Mouse (Mus musculus) embryonic facial prominence, embryonic 13.5 days (tissue): ENCODE results near the gene Pcgf2. TPM values are rescaled to one million over a fixed set of nuclear protein-coding genes. Genes with fewer than 3 reads are reported as not detected.

ENCODE experiments used
- ATAC-seq: fragments of 200-750 bp; cut with Nextera tagmentation; 2 replicates; pipeline ENCODE4 v1.8.0; 2017; ENCODE audit warnings: low read depth; ENCODE audit not compliant: insufficient number of reproducible peaks, insufficient read depth, low FRiP score, low TSS enrichment
- H3K27ac ChIP-seq: fragments of 300-500 bp; sonication (generic); 2 replicates; pipeline ENCODE4 v1.5.1; 2015; ENCODE audit warnings: moderate library complexity, mild to moderate bottlenecking, inconsistent platforms
- H3K27me3 ChIP-seq: fragments of 300-500 bp; sonication (generic); 2 replicates; pipeline ENCODE4 v1.6.1; 2015; ENCODE audit warnings: mild to moderate bottlenecking, inconsistent platforms
- H3K36me3 ChIP-seq: fragments of 300-500 bp; sonication (generic); 2 replicates; pipeline ENCODE4 v1.6.1; 2015; ENCODE audit warnings: mild to moderate bottlenecking, inconsistent platforms
- H3K4me1 ChIP-seq: fragments of 300-500 bp; sonication (generic); 2 replicates; pipeline ENCODE4 v1.6.1; 2015; ENCODE audit warnings: inconsistent platforms
- H3K4me2 ChIP-seq: fragments of 300-500 bp; sonication (generic); 2 replicates; pipeline ENCODE4 v1.6.1; 2015; ENCODE audit warnings: moderate library complexity, mild to moderate bottlenecking, inconsistent platforms
- H3K4me3 ChIP-seq: fragments of 300-500 bp; sonication (generic); 2 replicates; pipeline ENCODE4 v1.5.1; 2015; ENCODE audit warnings: mild to moderate bottlenecking, inconsistent platforms
- H3K9ac ChIP-seq: fragments of 300-500 bp; sonication (generic); 2 replicates; pipeline ENCODE4 v1.6.1; 2015; ENCODE audit warnings: mild to moderate bottlenecking, inconsistent platforms
- H3K9me3 ChIP-seq: fragments of 300-500 bp; sonication (generic); 2 replicates; pipeline ENCODE4 v1.6.1; 2016; ENCODE audit warnings: inconsistent platforms
- WGBS: fragments of 180-500 bp; shearing (Covaris S2); methylation state at CpG from one replicate; pipeline ENCODE4 v1.1.7; 2015; ENCODE audit warnings: mixed read lengths; 5-methylcytosine and 5-hydroxymethylcytosine counted together
- microRNA-seq: library from miRNA; unstranded; fragments of <30 nt; microRNA quantifications from one replicate; pipeline ENCODE4, GENCODE M21; 2016
- polyA plus RNA-seq: library from polyadenylated mRNA; unstranded; fragments of >200 nt; fragmentation: Nextera tagmentation; extraction: Ambion mirVana; gene quantifications from 2 replicates; pipeline ENCODE4 v1.2.1, GENCODE M21; 2015

Gene Pcgf2
- polyA plus RNA-seq, 1 experiment from 2014 or later: 20.9 TPM

GRCm38 (mm10) chr11:97641668-97642067, 58.6 kb downstream of the Pcgf2 start:
- no peaks in the 10 kb centered on the region for H3K9me3 ChIP-seq
- H3K27me3 ChIP-seq: no peaks in the 10 kb centered on the region
- H3K4me1 ChIP-seq: no peaks in the 10 kb centered on the region
- H3K9ac ChIP-seq: no peak overlapping the region
- H3K27ac ChIP-seq: no peak overlapping the region
- no peaks in the 10 kb centered on the region for H3K36me3 ChIP-seq
- no peak overlapping the region for H3K4me2 ChIP-seq
- WGBS: 56% methylated on average over 8 of the region's 8 CpGs
- no peak for ATAC-seq
- H3K4me3 ChIP-seq: no peak overlapping the region

Small RNA genes lying within 50 kb of the gene (microRNA-seq; reads per million reads assigned to microRNA genes)
- gene Gm24158: not detected
- 0.55 reads per million for gene Mir6927
- not detected for gene Mir8102

Other genes starting within 250 kb of the Pcgf2 start
- gene 4933428G20Rik, start 200.2 kb downstream of the Pcgf2 start, polyA plus RNA-seq: 1.4 and 1.8 TPM in 2 replicates
- gene Srcin1, start 124.3 kb downstream of the Pcgf2 start, polyA plus RNA-seq: 0.76 and 1.2 TPM in 2 replicates
- gene Epop, start 70.8 kb downstream of the Pcgf2 start, polyA plus RNA-seq: 4.3 and 7.2 TPM in 2 replicates
- gene Mllt6, start 37.1 kb downstream of the Pcgf2 start, polyA plus RNA-seq: 3.1 and 3.3 TPM in 2 replicates
- gene Cisd3, start 14.7 kb downstream of the Pcgf2 start, polyA plus RNA-seq: 12.5 and 13.4 TPM in 2 replicates
- gene Psmb3, start 2.9 kb upstream of the Pcgf2 start, polyA plus RNA-seq: 443 and 487 TPM in 2 replicates
- 2.3 and 3.1 TPM in 2 replicates for gene Pip4k2b, start 44.2 kb upstream of the Pcgf2 start, polyA plus RNA-seq
- 22.5 and 23.3 TPM in 2 replicates for gene Cwc25, start 66.1 kb upstream of the Pcgf2 start, polyA plus RNA-seq
- 0.62 and 0.84 TPM in 2 replicates for gene 1700001P01Rik, start 75.4 kb upstream of the Pcgf2 start, polyA plus RNA-seq
- 596 and 632 TPM in 2 replicates for gene Rpl23, start 81.9 kb upstream of the Pcgf2 start, polyA plus RNA-seq
- gene Lasp1, start 98.5 kb upstream of the Pcgf2 start, polyA plus RNA-seq: 122 and 131 TPM in 2 replicates
- gene B230217C12Rik, start 140.3 kb upstream of the Pcgf2 start, polyA plus RNA-seq: 10.5 and 11.8 TPM in 2 replicates
- 0.66 and 0.84 TPM in 2 replicates for gene Fbxo47, start 183.7 kb upstream of the Pcgf2 start, polyA plus RNA-seq